Mouse (Mus musculus) brown adipose tissue, adult 24 weeks (tissue): ENCODE measurements around the gene Cep135. TPM values are rescaled to one million over a fixed set of nuclear protein-coding genes. Genes with fewer than 3 reads are reported as not detected.

ENCODE experiments used
- H3K27ac ChIP-seq: fragments of 200-500 bp; replicated peaks from 2 replicates; pipeline ENCODE4 v1.5.1; 2012; ENCODE audit warnings: low read depth, mild to moderate bottlenecking, low read length
- H3K4me1 ChIP-seq: fragments of 200-500 bp; 2 replicates; pipeline ENCODE4 v1.6.1; 2012; ENCODE audit warnings: low read length, mixed read lengths; ENCODE audit not compliant: control insufficient read depth, insufficient read depth, insufficient read length
- H3K4me3 ChIP-seq: fragments of 200-500 bp; 2 replicates; pipeline ENCODE4 v1.5.1; 2012; ENCODE audit warnings: low read depth, mild to moderate bottlenecking, low read length, moderate library complexity; ENCODE audit not compliant: insufficient read depth
- polyA plus RNA-seq: library from polyadenylated mRNA; stranded (reverse); fragments of >200 nt; gene quantifications from 2 replicates; pipeline ENCODE4 v1.2.4, GENCODE M21; 2012; ENCODE audit not compliant: missing spikeins, insufficient read depth, insufficient read length

Cep135 gene
- polyA plus RNA-seq, 1 experiment = 2.1 TPM

DNA sequence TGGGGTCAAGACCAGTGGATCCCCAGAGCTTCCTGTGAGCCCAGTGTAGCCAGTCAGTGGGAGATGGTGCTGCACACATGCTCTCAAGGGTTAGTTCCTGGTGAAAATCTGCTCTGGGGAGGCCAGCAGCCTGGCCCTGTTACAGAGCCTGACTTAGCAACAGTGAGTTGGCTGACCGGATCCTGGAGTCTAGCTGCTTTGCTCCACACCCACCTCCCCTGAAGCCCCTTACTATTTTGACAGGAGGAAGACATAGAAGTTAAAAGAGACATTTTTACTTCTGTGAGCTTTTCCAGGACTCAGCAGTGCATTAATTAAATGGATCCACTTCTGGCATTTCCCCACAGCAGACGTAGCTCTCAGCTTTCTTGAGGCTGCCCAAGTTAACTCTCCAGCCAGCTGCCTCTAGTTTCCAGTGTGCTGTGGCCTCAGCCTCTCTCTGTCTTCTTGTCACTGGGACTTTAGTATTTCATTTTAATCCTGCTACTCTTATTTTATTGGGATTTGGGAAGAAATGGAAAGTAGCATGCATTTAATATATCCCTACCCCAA is 27.8 kb downstream of the Cep135 start:
- H3K4me1 ChIP-seq = no peaks in the 10 kb centered on the region
- H3K4me3 ChIP-seq = no peak overlapping the region
- no peak overlapping the region for H3K27ac ChIP-seq

GRCm38 (mm10) chr5:76618750-76619149 is 30.3 kb downstream of the Cep135 start:
- Histone ChIP-seq H3K4me1 (no peaks in the 10 kb centered on the region), H3K27ac (no peak overlapping the region), H3K4me3 (no peak overlapping the region)

GRCm38 (mm10) chr5:76623759-76624158 is 35.3 kb downstream of the Cep135 start:
- H3K4me1 ChIP-seq = no peaks in the 10 kb centered on the region
- no peak overlapping the region for H3K27ac ChIP-seq
- no peak overlapping the region for H3K4me3 ChIP-seq

DNA sequence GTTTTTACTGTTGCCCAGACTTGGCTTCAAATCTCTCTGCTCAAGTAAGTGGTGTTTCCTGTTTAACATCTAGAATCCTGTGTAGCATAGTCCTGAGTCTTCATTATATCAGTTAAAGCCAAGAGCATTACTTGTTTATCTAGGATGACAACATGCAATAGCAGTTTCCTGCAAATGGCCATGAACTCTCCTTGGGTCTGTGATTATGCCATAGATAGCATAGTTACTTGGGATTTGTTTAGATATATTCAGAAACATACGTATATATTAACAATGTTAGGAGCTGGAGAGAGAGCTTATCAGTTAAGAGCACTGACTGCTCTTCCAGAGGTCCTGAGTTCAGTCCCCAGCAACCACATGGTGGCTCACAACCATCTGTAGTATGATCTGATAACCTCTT is 39.3 kb downstream of the Cep135 start:
- Histone ChIP-seq H3K27ac (no peak overlapping the region), H3K4me1 (no peaks in the 10 kb centered on the region), H3K4me3 (no peak overlapping the region)

GRCm38 (mm10) chr5:76634012-76634411 is 45.5 kb downstream of the Cep135 start:
- H3K27ac ChIP-seq = no peak overlapping the region
- H3K4me1 ChIP-seq = no peaks in the 10 kb centered on the region
- H3K4me3 ChIP-seq = no peak overlapping the region

- no peaks in the 10 kb centered on the region for H3K4me1 ChIP-seq
- no peak overlapping the region for H3K4me3 ChIP-seq
Observed at GRCm38 (mm10) chr5:76635592-76635991, 47.1 kb downstream of the Cep135 start.

DNA sequence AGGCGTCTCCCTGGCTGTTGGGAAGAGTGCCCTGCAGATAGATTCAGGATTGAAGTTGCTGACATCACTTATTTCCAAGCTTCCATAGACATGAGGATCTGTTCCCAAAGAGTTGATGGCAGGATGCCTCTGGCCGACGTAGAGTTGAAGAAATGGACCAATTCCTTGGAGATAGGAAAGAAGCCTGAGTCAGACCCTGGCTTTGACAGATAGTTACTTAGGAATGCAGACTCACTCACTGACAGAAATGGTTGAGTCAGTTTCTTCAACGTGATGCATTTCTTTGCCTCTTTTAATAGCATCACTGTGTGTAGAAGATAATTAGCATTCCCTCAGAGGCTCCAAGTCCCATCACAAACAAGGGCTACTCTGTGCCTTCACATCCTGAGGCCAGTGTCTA is 53.6 kb downstream of the Cep135 start:
- Histone ChIP-seq H3K4me1 (no peaks in the 10 kb centered on the region), H3K27ac (no peak overlapping the region), H3K4me3 (no peak overlapping the region)

More at GRCm38 (mm10) chr5:76635592-76635991, 47.1 kb downstream of the Cep135 start:
- no peak overlapping the region for H3K27ac ChIP-seq

- H3K27ac ChIP-seq = no peak overlapping the region
- H3K4me3 ChIP-seq = no peak overlapping the region
- no peaks in the 10 kb centered on the region for H3K4me1 ChIP-seq
Observed at GRCm38 (mm10) chr5:76644234-76644633, 55.7 kb downstream of the Cep135 start.

- H3K27ac ChIP-seq = no peak overlapping the region
- no peak overlapping the region for H3K4me3 ChIP-seq
- no peaks in the 10 kb centered on the region for H3K4me1 ChIP-seq
Observed at GRCm38 (mm10) chr5:76645091-76645868, 56.8 kb downstream of the Cep135 start.

DNA sequence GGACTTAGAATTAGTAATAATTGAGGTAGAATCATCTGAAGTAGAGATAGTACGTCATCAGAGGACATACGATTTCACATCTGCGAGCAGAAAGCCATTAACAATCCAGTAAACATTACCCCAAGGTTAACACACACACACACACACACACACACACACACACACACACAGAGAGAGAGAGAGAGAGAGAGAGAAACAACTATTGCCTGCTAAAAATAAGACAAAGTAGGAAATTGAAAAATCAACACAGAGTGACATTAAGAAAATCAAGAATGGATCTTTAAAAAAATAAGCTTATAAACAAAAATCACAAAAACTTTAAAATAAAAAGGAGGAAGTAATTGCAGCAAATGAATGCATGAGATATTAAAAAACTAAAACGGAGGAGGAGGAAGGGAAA is 61.4 kb downstream of the Cep135 start:
- Histone ChIP-seq H3K27ac (no peak overlapping the region), H3K4me1 (no peaks in the 10 kb centered on the region), H3K4me3 (no peak overlapping the region)

GRCm38 (mm10) chr5:76651151-76651725 is 62.7 kb downstream of the Cep135 start:
- Histone ChIP-seq H3K4me1 (no peaks in the 10 kb centered on the region), H3K27ac (no peak overlapping the region), H3K4me3 (no peak overlapping the region)

DNA sequence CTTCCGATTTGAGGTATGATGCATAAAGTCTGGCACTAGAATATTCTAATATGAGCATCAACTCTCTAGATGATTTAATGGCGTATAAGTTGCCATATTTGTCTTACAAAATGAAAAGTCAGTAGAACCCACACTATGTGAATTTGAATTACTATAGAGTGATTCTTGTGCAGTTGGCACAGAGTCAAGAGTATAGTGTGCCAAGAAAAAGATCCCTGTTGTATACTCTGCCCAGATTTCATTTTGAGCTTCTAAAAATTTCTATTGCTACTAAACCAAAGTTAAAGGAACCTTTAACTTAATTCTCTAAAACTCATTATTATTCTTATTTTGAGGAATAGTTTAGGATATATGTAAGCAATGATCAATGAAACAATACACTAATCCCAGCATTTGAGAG is 67.7 kb downstream of the Cep135 start, which contains the start of gene C530008M17Rik:
TSS of gene C530008M17Rik (plus strand) at position 301 of the 400 bp plus-strand sequence.
- H3K4me3 ChIP-seq = peak within 1 kb of the TSS; percentile 47
- peaks cover 4% of the 10 kb centered on the region; the same call in 1 of the 2 replicates for H3K4me1 ChIP-seq
- H3K27ac ChIP-seq = no peak within 1 kb of the TSS

GRCm38 (mm10) chr5:76657245-76658083 is 69.0 kb downstream of the Cep135 start:
- H3K4me1 ChIP-seq = peaks cover 4% of the 10 kb centered on the region; the same call in 1 of the 2 replicates
- peak overlapping the region; percentile 47 for H3K4me3 ChIP-seq
- no peak overlapping the region for H3K27ac ChIP-seq

DNA sequence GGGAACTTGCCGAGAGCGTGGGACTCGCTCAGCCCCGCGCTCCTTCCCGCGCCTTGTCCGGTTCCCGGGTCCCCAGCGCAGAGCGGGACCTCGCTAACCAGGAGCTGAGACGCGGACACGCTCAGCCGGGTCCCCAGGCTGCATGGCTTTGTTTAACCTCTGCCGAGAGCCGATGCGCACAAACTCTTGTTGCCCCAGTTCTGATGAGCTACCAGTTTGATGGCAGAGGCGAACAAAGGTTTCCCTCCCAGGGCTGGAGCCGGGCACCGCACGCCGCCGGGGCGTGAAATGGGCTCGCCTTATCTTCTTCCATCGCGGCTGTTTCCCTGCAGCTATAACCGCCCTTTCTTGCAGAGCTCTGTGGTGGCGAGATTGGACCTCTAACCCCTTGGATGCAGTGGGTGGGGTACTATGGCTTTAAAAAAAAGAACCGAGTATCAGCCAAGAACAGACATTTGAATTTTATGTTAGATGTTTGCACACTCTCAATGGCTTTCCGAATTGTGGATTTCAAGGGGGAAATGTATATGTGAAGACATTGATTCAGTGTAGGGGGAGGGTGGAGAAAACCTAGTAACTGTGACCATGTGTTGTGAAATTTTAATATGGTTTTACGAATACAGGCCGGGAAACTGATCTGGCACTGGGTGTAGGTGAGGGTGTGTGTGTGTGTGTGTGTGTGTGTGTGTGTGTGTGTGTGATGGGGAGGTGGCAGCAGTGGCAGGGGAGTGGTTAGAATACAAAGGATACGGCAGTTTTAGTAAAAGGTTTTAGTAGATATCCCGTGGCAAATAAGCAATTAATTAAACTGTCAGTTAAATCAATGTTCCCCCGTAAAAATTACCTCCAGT is 69.8 kb downstream of the Cep135 start:
- H3K27ac ChIP-seq = no peak overlapping the region
- peaks cover 4% of the 10 kb centered on the region; the same call in 1 of the 2 replicates for H3K4me1 ChIP-seq
- H3K4me3 ChIP-seq = peak overlapping the region; percentile 47
